Mouse (Mus musculus): ENCODE measurements at regions not wholly inside any gene's neighbourhood (a gene's known extent, or its start where the extent isn't known, plus 50 kb on each side); places are given as distances from the start of the nearest gene placed in this dataset.

GRCm38 (mm10) chr11:113138462-113138861 is 356.4 kb downstream of the Sox9 start:
- no peak for ATAC-seq (ENCODE audit: low FRiP score)
- H3K27ac ChIP-seq = no peak overlapping the region

GRCm38 (mm10) chr11:113140595-113140994 is 358.6 kb downstream of the Sox9 start:
- 75% methylated on average over 9 of the region's 9 CpGs for WGBS
- Histone ChIP-seq H3K27me3 (no peaks in the 10 kb centered on the region), H3K27ac (no peak overlapping the region), H3K9me3 (no peaks in the 10 kb centered on the region), H3K4me2 (no peak overlapping the region), H3K4me3 (replicated peaks) (no peak overlapping the region), H3K9ac (no peak overlapping the region), H3K36me3 (replicated peaks) (no peaks in the 10 kb centered on the region), H3K4me1 (peaks cover 38% of the 10 kb centered on the region)
- ATAC-seq (ENCODE audit: low FRiP score) = no peak

More at GRCm38 (mm10) chr11:113138462-113138861, 356.4 kb downstream of the Sox9 start:
- Histone ChIP-seq H3K27me3 (no peaks in the 10 kb centered on the region), H3K4me1 (peaks cover 23% of the 10 kb centered on the region), H3K4me2 (no peak overlapping the region), H3K4me3 (replicated peaks) (no peak overlapping the region), H3K36me3 (replicated peaks) (no peaks in the 10 kb centered on the region), H3K9ac (no peak overlapping the region), H3K9me3 (no peaks in the 10 kb centered on the region)
- WGBS = 77% methylated on average over 5 of the region's 5 CpGs

GRCm38 (mm10) chr11:113142816-113143215 is 360.8 kb downstream of the Sox9 start:
- H3K4me2 ChIP-seq = no peak overlapping the region
- no peaks in the 10 kb centered on the region for H3K9me3 ChIP-seq
- no peaks in the 10 kb centered on the region for H3K27me3 ChIP-seq
- H3K36me3 ChIP-seq (replicated peaks) = no peaks in the 10 kb centered on the region
- ATAC-seq (ENCODE audit: low FRiP score) = no peak
- 63% methylated on average over 1 of the region's 1 CpGs for WGBS
- H3K9ac ChIP-seq = no peak overlapping the region
- no peak overlapping the region for H3K4me3 ChIP-seq (replicated peaks)
- H3K4me1 ChIP-seq = peaks cover 47% of the 10 kb centered on the region
- peak overlapping the region; percentile 5; the same call in 1 of the 2 replicates for H3K27ac ChIP-seq

- H3K4me3 ChIP-seq (replicated peaks) = no peak overlapping the region
- H3K9me3 ChIP-seq = no peaks in the 10 kb centered on the region
- H3K27ac ChIP-seq = peak overlapping the region; percentile 84
- ATAC-seq (ENCODE audit: low FRiP score) = peak; percentile 71
- no peaks in the 10 kb centered on the region for H3K27me3 ChIP-seq
- H3K4me1 ChIP-seq = peaks cover 51% of the 10 kb centered on the region
- H3K4me2 ChIP-seq = peak overlapping the region; percentile 34
- H3K36me3 ChIP-seq (replicated peaks) = no peaks in the 10 kb centered on the region
- 0 out of 2 replicates have a peak overlapping the region, but pooled peaks have one; percentile 9 for H3K9ac ChIP-seq
- WGBS = 12% methylated on average over 14 of the region's 14 CpGs
Measured at GRCm38 (mm10) chr11:113143839-113144627, 362.0 kb downstream of the Sox9 start.

GRCm38 (mm10) chr11:113145721-113146120 is 363.7 kb downstream of the Sox9 start:
- no peak for ATAC-seq (ENCODE audit: low FRiP score)
- Histone ChIP-seq H3K4me3 (replicated peaks) (no peak overlapping the region), H3K27ac (no peak overlapping the region), H3K9me3 (no peaks in the 10 kb centered on the region), H3K27me3 (no peaks in the 10 kb centered on the region), H3K4me2 (no peak overlapping the region), H3K9ac (no peak overlapping the region), H3K4me1 (peaks cover 42% of the 10 kb centered on the region), H3K36me3 (replicated peaks) (no peaks in the 10 kb centered on the region)
- WGBS = 87% methylated on average over 4 of the region's 4 CpGs

- Histone ChIP-seq H3K4me2 (no peak overlapping the region), H3K4me3 (replicated peaks) (no peak overlapping the region), H3K9me3 (no peaks in the 10 kb centered on the region), H3K27me3 (no peaks in the 10 kb centered on the region), H3K36me3 (replicated peaks) (no peaks in the 10 kb centered on the region), H3K27ac (no peak overlapping the region), H3K4me1 (peaks cover 42% of the 10 kb centered on the region), H3K9ac (no peak overlapping the region)
- ATAC-seq (ENCODE audit: low FRiP score) = no peak
- 94% methylated on average over 8 of the region's 8 CpGs for WGBS
Measured at GRCm38 (mm10) chr11:113146762-113147161, 364.7 kb downstream of the Sox9 start.

- WGBS = 84% methylated on average over 17 of the region's 17 CpGs
- H3K4me3 ChIP-seq (replicated peaks) = no peak overlapping the region
- H3K36me3 ChIP-seq (replicated peaks) = no peaks in the 10 kb centered on the region
- peaks cover 40% of the 10 kb centered on the region for H3K4me1 ChIP-seq
- no peaks in the 10 kb centered on the region for H3K27me3 ChIP-seq
- ATAC-seq (ENCODE audit: low FRiP score) = no peak
- H3K9me3 ChIP-seq = no peaks in the 10 kb centered on the region
- H3K27ac ChIP-seq = no peak overlapping the region
- H3K4me2 ChIP-seq = no peak overlapping the region
- no peak overlapping the region for H3K9ac ChIP-seq
Measured at GRCm38 (mm10) chr11:113147535-113148197, 365.6 kb downstream of the Sox9 start.

DNA sequence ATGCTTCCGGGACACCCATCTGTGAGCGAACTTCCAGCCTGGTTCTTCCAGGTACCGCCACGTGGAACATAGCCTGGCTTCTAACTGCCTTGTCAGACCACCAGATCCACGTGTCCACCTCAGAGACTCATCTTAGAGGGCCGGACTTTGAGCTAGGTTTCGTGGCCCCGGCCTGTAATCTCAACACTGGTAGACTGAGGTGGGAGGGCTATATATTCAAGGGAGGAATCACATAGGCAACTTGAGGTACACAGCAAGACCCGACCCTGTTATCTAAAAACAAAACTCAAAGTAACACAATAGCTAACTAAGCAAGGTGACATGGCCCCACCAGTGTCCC is 366.1 kb downstream of the Sox9 start:
- WGBS = 91% methylated on average over 9 of the region's 9 CpGs
- Histone ChIP-seq H3K4me3 (replicated peaks) (no peak overlapping the region), H3K9ac (no peak overlapping the region), H3K27ac (no peak overlapping the region), H3K4me1 (peaks cover 35% of the 10 kb centered on the region), H3K36me3 (replicated peaks) (no peaks in the 10 kb centered on the region), H3K9me3 (no peaks in the 10 kb centered on the region), H3K27me3 (no peaks in the 10 kb centered on the region), H3K4me2 (no peak overlapping the region)
- ATAC-seq (ENCODE audit: low FRiP score) = no peak

- 88% methylated on average over 6 of the region's 6 CpGs for WGBS
- H3K9ac ChIP-seq = no peak overlapping the region
- no peaks in the 10 kb centered on the region for H3K9me3 ChIP-seq
- H3K4me1 ChIP-seq = peaks cover 12% of the 10 kb centered on the region
- H3K36me3 ChIP-seq (replicated peaks) = no peaks in the 10 kb centered on the region
- H3K27ac ChIP-seq = no peak overlapping the region
- H3K27me3 ChIP-seq = no peaks in the 10 kb centered on the region
- no peak overlapping the region for H3K4me3 ChIP-seq (replicated peaks)
- no peak overlapping the region for H3K4me2 ChIP-seq
- no peak for ATAC-seq (ENCODE audit: low FRiP score)
Measured at GRCm38 (mm10) chr11:113155515-113155914, 373.5 kb downstream of the Sox9 start.

GRCm38 (mm10) chr11:113163941-113164340 is 381.9 kb downstream of the Sox9 start:
- Histone ChIP-seq H3K9me3 (no peaks in the 10 kb centered on the region), H3K4me1 (peaks cover 62% of the 10 kb centered on the region), H3K9ac (0 out of 2 replicates have a peak overlapping the region, but pooled peaks have one; percentile 21), H3K27me3 (no peaks in the 10 kb centered on the region), H3K27ac (peak overlapping the region; percentile 51; the same call in 1 of the 2 replicates), H3K4me2 (peak overlapping the region; percentile 58; the same call in 1 of the 2 replicates), H3K4me3 (replicated peaks) (no peak overlapping the region), H3K36me3 (replicated peaks) (no peaks in the 10 kb centered on the region)
- ATAC-seq (ENCODE audit: low FRiP score) = no peak
- 23% methylated on average over 3 of the region's 3 CpGs for WGBS

DNA sequence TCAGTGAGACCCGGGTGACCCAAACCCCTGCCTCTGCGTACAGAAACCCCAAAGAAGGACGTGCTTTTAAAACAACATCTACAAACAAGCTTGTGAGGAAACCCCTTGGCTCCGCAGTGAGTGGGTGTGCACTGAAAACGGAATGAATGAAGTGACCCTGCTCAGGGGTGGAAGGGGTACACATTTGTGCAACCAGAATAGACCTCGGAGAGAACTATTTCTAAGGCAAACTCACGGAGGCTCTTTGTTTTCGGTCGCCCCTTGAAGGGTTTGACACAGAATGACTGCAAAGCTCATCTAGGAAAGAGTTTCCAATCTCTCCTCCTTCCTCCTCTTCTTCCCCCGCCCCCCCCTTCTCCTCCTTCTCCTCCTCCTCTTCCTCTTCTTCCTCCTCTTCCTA is 382.5 kb downstream of the Sox9 start:
- Histone ChIP-seq H3K9ac (peak overlapping the region; percentile 48), H3K4me3 (replicated peaks) (peak overlapping the region; percentile 31)
- ATAC-seq (ENCODE audit: low FRiP score) = no peak

DNA sequence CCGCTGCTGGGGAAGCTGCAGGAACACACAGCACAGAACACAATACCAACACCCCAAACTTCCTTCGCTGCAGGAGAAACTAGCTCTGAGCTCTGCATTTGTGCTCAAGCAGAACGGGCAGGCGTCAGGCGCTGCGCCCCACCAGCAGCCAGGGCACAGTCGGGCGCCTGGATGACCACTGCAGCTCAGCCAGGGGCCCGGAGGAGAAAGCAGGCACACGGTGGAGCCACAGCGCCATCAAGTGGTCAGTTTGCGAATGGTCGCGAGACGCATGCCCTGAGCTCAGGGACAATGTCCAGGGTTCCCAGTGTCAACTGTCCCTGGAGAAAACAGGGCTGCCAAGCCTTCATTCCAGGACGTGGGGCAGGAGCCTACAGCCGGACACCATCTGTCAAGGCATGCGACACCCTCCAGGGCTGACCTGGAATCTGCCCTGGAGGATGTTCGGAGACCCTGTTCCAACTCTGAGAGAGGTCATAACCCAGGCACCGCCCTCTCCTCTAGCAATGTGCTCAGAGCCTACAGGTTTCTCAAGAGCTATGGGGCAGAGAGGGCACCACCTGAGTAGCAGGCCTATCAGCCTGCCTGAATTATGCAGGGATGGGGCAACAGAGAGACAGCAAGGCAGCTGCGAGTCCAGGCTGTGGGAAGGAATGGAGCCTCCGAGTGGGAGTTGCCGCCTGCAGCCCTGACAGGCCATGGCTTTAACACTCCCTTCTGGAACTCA is 383.2 kb downstream of the Sox9 start:
- H3K4me1 ChIP-seq = peaks cover 53% of the 10 kb centered on the region
- H3K9me3 ChIP-seq = no peaks in the 10 kb centered on the region
- H3K4me3 ChIP-seq (replicated peaks) = peak overlapping the region; percentile 31
- peak; percentile 69 for ATAC-seq (ENCODE audit: low FRiP score)
- 7% methylated on average over 23 of the region's 23 CpGs for WGBS
- H3K4me2 ChIP-seq = peak overlapping the region; percentile 58
- peak overlapping the region; percentile 77 for H3K27ac ChIP-seq
- no peaks in the 10 kb centered on the region for H3K36me3 ChIP-seq (replicated peaks)
- H3K9ac ChIP-seq = peak overlapping the region; percentile 48
- H3K27me3 ChIP-seq = no peaks in the 10 kb centered on the region; the same call in 1 of the 2 replicates

More for the DNA sequence above, 382.5 kb downstream of the Sox9 start:
- Histone ChIP-seq H3K27ac (peak overlapping the region; percentile 51; the same call in 1 of the 2 replicates), H3K4me2 (peak overlapping the region; percentile 58), H3K27me3 (no peaks in the 10 kb centered on the region), H3K36me3 (replicated peaks) (no peaks in the 10 kb centered on the region), H3K9me3 (no peaks in the 10 kb centered on the region), H3K4me1 (peaks cover 57% of the 10 kb centered on the region)
- WGBS = 5% methylated on average over 9 of the region's 10 CpGs
